Mouse (Mus musculus): Measurements from ENCODE around the gene Kif17.

DNA sequence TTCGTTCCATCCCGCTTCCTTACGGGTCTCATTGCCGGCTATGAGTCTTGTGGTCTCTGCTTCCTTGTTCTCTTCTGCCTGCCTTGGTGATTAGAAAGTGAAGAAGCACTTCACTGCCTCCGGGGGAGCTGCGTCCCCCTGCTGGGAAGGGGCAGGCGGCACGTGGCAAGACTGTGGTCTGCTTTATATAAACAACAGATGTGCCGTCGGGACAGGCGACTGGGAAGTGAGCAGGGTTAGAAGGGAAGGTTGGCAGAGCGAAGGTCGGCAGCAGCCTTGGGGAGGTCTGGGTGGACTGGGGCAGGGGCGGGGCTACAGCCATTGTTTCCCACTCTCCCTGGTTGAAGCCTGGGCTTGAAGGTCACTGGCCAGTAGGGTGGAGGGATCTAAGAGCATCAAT, 1.6 kb downstream of the Kif17 start:
- TF ChIP-seq CTCF (IDR thresholded peaks at IDR 0.05) (peak; percentile 49), EP300 (IDR thresholded peaks at IDR 0.05) (no peak)

All from lung, postnatal 0 days (tissue).